ENCODE assay signal across 8 mouse cellular contexts in genomic region chr8:3587391-3588257, GRCm38 (mm10). TPM values are rescaled to one million over a fixed set of nuclear protein-coding genes. Genes with fewer than 3 reads are reported as not detected.
A peak's percentile ranks its signal among the peaks of the same experiment; 100 is the strongest.
DNase-seq lines count a peak whose midpoint lies in the region; ATAC-seq and TF ChIP-seq lines count a peak whose summit lies in the region.

No protein-coding gene starts in this region.

- H3K9ac ChIP-seq in heart, embryonic 16.5 days (ENCODE audit: low read length): peak overlapping the region; percentile 70
- peak overlapping the region; percentile 72 for H3K9ac ChIP-seq in liver, embryonic 16.5 days (ENCODE audit: low read depth, low read length)
- H3K9ac ChIP-seq in neural tube, embryonic 14.5 days (replicated peaks; ENCODE audit: low read depth, low read length): peak overlapping the region; percentile 88

- no peaks in the 10 kb centered on the region for H3K36me3 ChIP-seq in heart, embryonic 16.5 days (ENCODE audit: control insufficient read depth, insufficient read depth)
- H3K36me3 ChIP-seq in liver, embryonic 16.5 days (ENCODE audit: control insufficient read depth, insufficient read depth): no peaks in the 10 kb centered on the region
- H3K36me3 ChIP-seq in neural tube, embryonic 14.5 days (ENCODE audit: control insufficient read depth, insufficient read depth, low read length): no peaks in the 10 kb centered on the region

- WGBS in heart, embryonic 16.5 days: under 1% methylated on average over 72 of the region's 77 CpGs
- under 1% methylated on average over 68 of the region's 77 CpGs for WGBS in liver, embryonic 16.5 days (ENCODE audit: insufficient replicate concordance)
- whole genome bisulfite sequencing in neural tube, embryonic 14.5 days: 1% methylated on average over 74 of the region's 77 CpGs

- no peaks in the 10 kb centered on the region for H3K4me1 ChIP-seq in cortical plate, adult 2 months (ENCODE audit: control insufficient read depth, insufficient read depth, low read length)
- H3K4me1 ChIP-seq in heart, embryonic 16.5 days (ENCODE audit: control insufficient read depth, insufficient read depth, low read length): peaks cover 2% of the 10 kb centered on the region; the same call in 1 of the 2 replicates
- peaks cover 19% of the 10 kb centered on the region for H3K4me1 ChIP-seq in liver, embryonic 16.5 days (ENCODE audit: control insufficient read depth, low read depth, low read length)
- H3K4me1 ChIP-seq in neural tube, embryonic 14.5 days (ENCODE audit: control insufficient read depth, insufficient read depth, low read length): no peaks in the 10 kb centered on the region

- peak; percentile 70; the same call in 1 of the 2 replicates for TF ChIP-seq POLR2A in cortical plate, adult 2 months (IDR thresholded peaks at IDR 0.05; ENCODE audit: extremely low read depth, insufficient read depth, low read length)

- peak; percentile 84 for DNase-seq in A20 (ENCODE audit: low read depth, low spot score)
- DNase-seq in WW6 (ENCODE audit: low read depth, low spot score): peak; percentile 83
- peak; percentile 86 to 91 for DNase-seq in kidney, postnatal 25 days
- DNase-seq in urinary bladder, postnatal 36 days (ENCODE audit: low spot score in 2 of 2): peak; percentile 67 to 74

- H3K27me3 ChIP-seq in heart, embryonic 16.5 days (ENCODE audit: control insufficient read depth, insufficient read depth, low read length): peaks cover 6% of the 10 kb centered on the region; the same call in 1 of the 2 replicates
- peaks cover 2% of the 10 kb centered on the region; the same call in 1 of the 2 replicates for H3K27me3 ChIP-seq in liver, embryonic 16.5 days (ENCODE audit: control insufficient read depth, insufficient read depth, low read depth, low read length)
- no peaks in the 10 kb centered on the region for H3K27me3 ChIP-seq in neural tube, embryonic 14.5 days (ENCODE audit: control insufficient read depth, insufficient read depth, low read length)

- H3K4me2 ChIP-seq in heart, embryonic 16.5 days (ENCODE audit: low read depth, low read length): peak overlapping the region; percentile 90
- H3K4me2 ChIP-seq in liver, embryonic 16.5 days (ENCODE audit: low read depth, low read length): peak overlapping the region; percentile 87
- peak overlapping the region; percentile 73 for H3K4me2 ChIP-seq in neural tube, embryonic 14.5 days (ENCODE audit: low read depth, low read length)

- TF ChIP-seq CTCF in cortical plate, adult 2 months (IDR thresholded peaks at IDR 0.05; ENCODE audit: extremely low read depth, insufficient read depth, low read length): no peak

- H3K27ac ChIP-seq in cortical plate, adult 2 months (ENCODE audit: insufficient read depth, low read length): no peak overlapping the region
- no peak overlapping the region for H3K27ac ChIP-seq in heart, embryonic 16.5 days (ENCODE audit: low read length)
- H3K27ac ChIP-seq in liver, embryonic 16.5 days (ENCODE audit: low read length): peak overlapping the region; percentile 74
- H3K27ac ChIP-seq in neural tube, embryonic 14.5 days (ENCODE audit: low read depth, low read length): peak overlapping the region; percentile 82

- H3K9me3 ChIP-seq in heart, embryonic 16.5 days (replicated peaks; ENCODE audit: control insufficient read depth, low read length): no peaks in the 10 kb centered on the region
- H3K9me3 ChIP-seq in liver, embryonic 16.5 days (replicated peaks; ENCODE audit: control insufficient read depth, low read length): no peaks in the 10 kb centered on the region
- no peaks in the 10 kb centered on the region for H3K9me3 ChIP-seq in neural tube, embryonic 14.5 days (ENCODE audit: control insufficient read depth, low read length)

- peak; percentile 50; the same call in 1 of the 2 replicates for ATAC-seq in heart, embryonic 16.5 days (replicated peaks; ENCODE audit: extremely low read depth, insufficient read depth, low FRiP score)
- ATAC-seq in liver, embryonic 16.5 days (ENCODE audit: low read depth): peak; percentile 74
- ATAC-seq in neural tube, embryonic 14.5 days (ENCODE audit: low read depth): peak; percentile 85

- peak overlapping the region; percentile 81 for H3K4me3 ChIP-seq in cortical plate, adult 2 months (ENCODE audit: insufficient read depth, low read length)
- peak overlapping the region; percentile 63 for H3K4me3 ChIP-seq in heart, embryonic 16.5 days (ENCODE audit: low read length)
- peak overlapping the region; percentile 70 for H3K4me3 ChIP-seq in liver, embryonic 16.5 days (ENCODE audit: low read depth, low read length)
- H3K4me3 ChIP-seq in neural tube, embryonic 14.5 days (ENCODE audit: low read depth, low read length): peak overlapping the region; percentile 87

RNA-seq across cellular contexts. Expression of gene Camsap3, which starts 0.5 kb away (rescaled TPM):
- polyA plus RNA-seq in cortical plate, adult 2 months (2012; rRNA removed): 30.2 and 32.4 TPM in 2 replicates
- 2.1 and 2.3 TPM in 2 replicates for polyA plus RNA-seq in heart, embryonic 16.5 days (2015; fragmentation: Nextera tagmentation; extraction: Ambion mirVana)
- 1.4 and 2.6 TPM in 2 replicates for polyA plus RNA-seq in liver, embryonic 16.5 days (2015; fragmentation: Nextera tagmentation; extraction: Ambion mirVana)
- polyA plus RNA-seq in neural tube, embryonic 14.5 days (2014; fragmentation: Nextera tagmentation; extraction: Ambion mirVana): 51.3 and 52.9 TPM in 2 replicates

RNA-seq across cellular contexts. Expression of gene C330021F23Rik, which starts 19.8 kb away (rescaled TPM):
- 0.13 and 0.23 TPM in 2 replicates for polyA plus RNA-seq in cortical plate, adult 2 months (2012; rRNA removed)
- polyA plus RNA-seq in heart, embryonic 16.5 days (2015; fragmentation: Nextera tagmentation; extraction: Ambion mirVana): 4.9 and 5.4 TPM in 2 replicates
- polyA plus RNA-seq in liver, embryonic 16.5 days (2015; fragmentation: Nextera tagmentation; extraction: Ambion mirVana): 3.1 and 4.8 TPM in 2 replicates
- polyA plus RNA-seq in neural tube, embryonic 14.5 days (2014; fragmentation: Nextera tagmentation; extraction: Ambion mirVana): 0.60 TPM in 1 of 2 replicates, not detected in the other

RNA-seq across cellular contexts. Expression of gene Xab2, which starts 33.5 kb away (rescaled TPM):
- 52.9 and 53.1 TPM in 2 replicates for polyA plus RNA-seq in cortical plate, adult 2 months (2012; rRNA removed)
- 35.6 and 36.8 TPM in 2 replicates for polyA plus RNA-seq in heart, embryonic 16.5 days (2015; fragmentation: Nextera tagmentation; extraction: Ambion mirVana)
- 25.4 and 25.7 TPM in 2 replicates for polyA plus RNA-seq in liver, embryonic 16.5 days (2015; fragmentation: Nextera tagmentation; extraction: Ambion mirVana)
- 48.0 and 48.5 TPM in 2 replicates for polyA plus RNA-seq in neural tube, embryonic 14.5 days (2014; fragmentation: Nextera tagmentation; extraction: Ambion mirVana)

RNA-seq across cellular contexts. Expression of gene Pet100, which starts 33.7 kb away (rescaled TPM):
- 67.1 and 72.7 TPM in 2 replicates for polyA plus RNA-seq in cortical plate, adult 2 months (2012; rRNA removed)
- polyA plus RNA-seq in heart, embryonic 16.5 days (2015; fragmentation: Nextera tagmentation; extraction: Ambion mirVana): 65.9 and 79.7 TPM in 2 replicates
- 76.2 and 80.9 TPM in 2 replicates for polyA plus RNA-seq in liver, embryonic 16.5 days (2015; fragmentation: Nextera tagmentation; extraction: Ambion mirVana)
- 81.2 and 89.1 TPM in 2 replicates for polyA plus RNA-seq in neural tube, embryonic 14.5 days (2014; fragmentation: Nextera tagmentation; extraction: Ambion mirVana)

RNA-seq across cellular contexts. Expression of gene Pcp2, which starts 37.7 kb away (rescaled TPM):
- 5.9 TPM in 1 of 2 replicates, not detected in the other for polyA plus RNA-seq in cortical plate, adult 2 months (2012; rRNA removed)
- polyA plus RNA-seq in heart, embryonic 16.5 days (2015; fragmentation: Nextera tagmentation; extraction: Ambion mirVana): 0.17 and 0.34 TPM in 2 replicates
- 0.07 TPM in 1 of 2 replicates, not detected in the other for polyA plus RNA-seq in liver, embryonic 16.5 days (2015; fragmentation: Nextera tagmentation; extraction: Ambion mirVana)
- polyA plus RNA-seq in neural tube, embryonic 14.5 days (2014; fragmentation: Nextera tagmentation; extraction: Ambion mirVana): 0.18 and 0.29 TPM in 2 replicates

Comparison
In these comparisons a context has a peak if more than half of its experiments do, and no peak if none do; other contexts are left out.
1. H3K27ac ChIP-seq: peak in liver, embryonic 16.5 days (single experiment) and neural tube, embryonic 14.5 days (single experiment); none in cortical plate, adult 2 months (single experiment) and heart, embryonic 16.5 days (single experiment).
2. Peak in every context shown above with its lines, with median percentiles within 50 percentile points of each other: DNase-seq, H3K4me3 ChIP-seq, ATAC-seq, H3K4me2 ChIP-seq and H3K9ac ChIP-seq.